Mouse (Mus musculus) brown adipose tissue, adult 24 weeks (tissue): ENCODE results near the gene Prdm1. TPM values are rescaled to one million over a fixed set of nuclear protein-coding genes. Genes with fewer than 3 reads are reported as not detected.

ENCODE experiments used
- H3K27ac ChIP-seq: fragments of 200-500 bp; replicated peaks from 2 replicates; pipeline ENCODE4 v1.5.1; 2012; ENCODE audit warnings: low read depth, mild to moderate bottlenecking, low read length
- H3K4me1 ChIP-seq: fragments of 200-500 bp; 2 replicates; pipeline ENCODE4 v1.6.1; 2012; ENCODE audit warnings: low read length, mixed read lengths; ENCODE audit not compliant: control insufficient read depth, insufficient read depth, insufficient read length
- H3K4me3 ChIP-seq: fragments of 200-500 bp; 2 replicates; pipeline ENCODE4 v1.5.1; 2012; ENCODE audit warnings: low read depth, mild to moderate bottlenecking, low read length, moderate library complexity; ENCODE audit not compliant: insufficient read depth
- polyA plus RNA-seq: library from polyadenylated mRNA; stranded (reverse); fragments of >200 nt; gene quantifications from 2 replicates; pipeline ENCODE4 v1.2.4, GENCODE M21; 2012; ENCODE audit not compliant: missing spikeins, insufficient read depth, insufficient read length

Gene Prdm1
- polyA plus RNA-seq, 1 experiment = not detected

DNA sequence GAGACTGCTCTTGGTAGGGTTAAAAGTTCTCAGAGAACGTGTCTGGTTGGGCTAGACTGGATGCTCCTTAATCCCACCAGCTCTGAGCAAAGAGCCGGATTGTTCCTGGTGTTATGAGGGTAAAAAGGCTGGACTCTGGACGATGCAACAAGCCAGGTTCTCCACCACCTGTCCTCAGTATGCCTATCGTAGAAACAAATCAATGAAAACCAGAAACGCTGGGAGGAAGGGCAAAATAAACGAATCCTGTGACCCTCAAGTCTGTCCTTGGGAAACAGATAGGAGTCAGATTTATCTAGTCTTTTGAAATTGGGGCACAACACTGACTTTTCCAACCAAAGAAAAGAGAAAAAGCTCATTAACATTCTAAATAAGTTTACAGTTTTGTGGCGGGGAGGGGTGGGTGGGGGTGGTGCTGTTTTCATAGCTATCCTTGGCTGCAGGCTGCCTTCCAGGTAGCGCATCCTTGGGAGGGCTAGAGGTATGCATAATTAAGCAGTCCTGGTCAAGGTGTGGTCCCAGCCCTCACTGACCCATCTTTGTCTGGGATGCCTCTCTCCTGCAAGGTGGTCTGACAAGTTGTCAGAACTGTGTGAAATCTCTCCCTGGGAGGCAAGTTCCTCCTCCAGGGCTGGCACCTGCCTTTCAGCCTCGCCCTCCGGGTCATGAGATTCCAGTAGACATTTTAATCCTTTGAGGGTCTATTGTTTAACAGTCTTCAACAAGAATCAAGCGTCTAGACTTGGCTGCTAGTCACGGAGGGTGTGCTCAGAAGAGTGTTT lies 136.6 kb downstream of the Prdm1 start:
- no peaks in the 10 kb centered on the region for H3K4me1 ChIP-seq

DNA sequence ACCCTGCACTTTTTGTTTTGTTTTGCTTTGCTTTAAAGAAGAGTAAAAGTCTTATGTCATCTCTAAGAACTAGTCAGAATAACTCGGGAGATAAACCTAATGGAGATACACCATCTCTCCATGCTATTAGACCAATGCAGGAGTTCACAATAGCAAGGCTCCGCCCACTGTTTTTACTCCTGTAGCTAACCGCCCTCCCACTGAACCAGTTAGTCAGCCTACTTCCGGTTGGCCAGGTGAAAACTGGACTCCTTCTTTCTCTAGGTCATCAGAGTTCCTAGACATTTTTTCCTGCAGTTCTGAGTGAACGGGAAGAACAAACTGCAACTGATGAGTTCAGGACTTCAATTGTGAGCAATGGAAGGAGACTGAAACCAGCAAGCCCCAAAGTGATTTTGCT lies 138.0 kb downstream of the Prdm1 start:
- no peaks in the 10 kb centered on the region for H3K4me1 ChIP-seq
- no peak overlapping the region for H3K4me3 ChIP-seq
- no peak overlapping the region for H3K27ac ChIP-seq

More for the DNA sequence above, 136.6 kb downstream of the Prdm1 start:
- no peak overlapping the region for H3K27ac ChIP-seq
- no peak overlapping the region for H3K4me3 ChIP-seq

DNA sequence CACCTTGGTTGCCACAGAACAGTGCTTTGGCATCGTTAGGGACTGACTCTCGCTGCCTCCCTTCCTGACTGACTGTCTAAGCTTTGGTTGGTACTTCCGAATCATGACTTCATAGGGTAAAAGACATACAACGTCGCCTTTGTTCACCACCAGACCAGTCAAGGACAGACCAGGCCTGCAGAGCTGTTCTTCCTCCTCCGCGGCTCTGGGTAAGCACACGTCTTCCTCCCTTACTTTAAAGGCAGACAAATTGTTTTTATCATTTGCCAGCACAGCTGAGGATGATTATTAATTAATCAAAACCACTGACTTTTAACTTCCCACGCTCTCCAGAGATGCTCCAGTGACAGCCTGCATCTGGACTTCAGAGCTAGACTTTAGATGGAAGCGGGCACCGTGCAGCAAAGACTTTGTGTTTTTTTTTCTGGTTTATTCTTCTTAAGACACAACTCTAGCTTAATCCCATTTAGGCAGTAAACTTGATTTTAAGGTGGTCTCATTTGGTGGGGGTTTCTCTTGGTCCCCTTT lies 139.5 kb downstream of the Prdm1 start:
- Histone ChIP-seq H3K4me1 (no peaks in the 10 kb centered on the region), H3K4me3 (no peak overlapping the region), H3K27ac (no peak overlapping the region)
